Mouse (Mus musculus): Measurements from ENCODE around the gene Olfr138. TPM values are rescaled to one million over a fixed set of nuclear protein-coding genes. Genes with fewer than 3 reads are reported as not detected.

Olfr138 gene
- not detected for total RNA-seq (2018; cell fraction: chromatin; rRNA removed)
- not detected for total RNA-seq (2018; cell fraction: cytosol; rRNA removed)
- not detected for total RNA-seq (2018; cell fraction: nucleus; rRNA removed)
- polyA plus RNA-seq (2018): not detected in 3 replicates

GRCm38 (mm10) chr17:38260735-38261134 lies at the start of gene Olfr138:
TSS of gene Olfr138 (plus strand) at chr17:38261035.
- H3K36me3 ChIP-seq (ENCODE audit: inconsistent target): no peaks in the 10 kb centered on the region
- 67% methylated on average over 1 of the region's 1 CpGs for WGBS (ENCODE audit: missing documents)
- no peak within 1 kb of the TSS for H3K27ac ChIP-seq
- H3K79me2 ChIP-seq (ENCODE audit: inconsistent target): no peaks in the 10 kb centered on the region
- H3K4me3 ChIP-seq (ENCODE audit: inconsistent target): no peak within 1 kb of the TSS

DNA sequence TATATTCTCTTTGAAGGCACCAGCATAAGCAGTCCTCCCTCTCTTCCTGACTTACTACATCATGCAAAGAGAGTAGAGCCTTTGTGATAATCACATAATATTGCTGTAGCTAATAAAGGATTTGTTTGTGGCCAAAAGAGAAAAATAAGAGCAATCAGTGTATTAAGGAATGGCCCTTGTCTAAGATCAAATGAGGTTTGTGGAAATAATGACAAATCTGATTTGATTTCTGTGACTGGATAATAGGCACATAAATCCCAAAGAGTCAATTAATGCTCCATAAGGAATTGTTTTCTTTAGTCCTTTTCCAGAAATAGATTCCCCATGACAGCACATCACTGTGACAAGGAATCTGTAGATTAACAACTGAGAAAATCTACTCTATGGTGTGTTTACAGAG lies 46.6 kb downstream of the Olfr138 start, which contains the start of gene Olfr137:
TSS of gene Olfr137 (minus strand) at position 101 of the 400 bp plus-strand sequence.
- Histone ChIP-seq H3K36me3 (ENCODE audit: inconsistent target) (no peaks in the 10 kb centered on the region), H3K27ac (no peak within 1 kb of the TSS), H3K4me3 (ENCODE audit: inconsistent target) (no peak within 1 kb of the TSS), H3K79me2 (ENCODE audit: inconsistent target) (no peaks in the 10 kb centered on the region)

Other genes with a start within 250 kb of the Olfr138 start
- gene Olfr129, start 201.0 kb upstream of the Olfr138 start, polyA plus RNA-seq (2018): not detected in 3 replicates
- gene Olfr130, start 197.1 kb upstream of the Olfr138 start, polyA plus RNA-seq (2018): not detected in 3 replicates
- not detected in 3 replicates for gene Olfr131, start 172.3 kb upstream of the Olfr138 start, polyA plus RNA-seq (2018)
- not detected in 3 replicates for gene Olfr132, start 126.5 kb upstream of the Olfr138 start, polyA plus RNA-seq (2018)
- not detected in 3 replicates for gene Olfr133, start 115.8 kb upstream of the Olfr138 start, polyA plus RNA-seq (2018)
- gene Olfr134, start 89.6 kb upstream of the Olfr138 start, polyA plus RNA-seq (2018): not detected in 3 replicates
- gene Olfr135, start 56.7 kb upstream of the Olfr138 start, polyA plus RNA-seq (2018): not detected in 3 replicates
- not detected in 3 replicates for gene Olfr137, start 46.5 kb downstream of the Olfr138 start, polyA plus RNA-seq (2018)
- not detected in 3 replicates for gene Olfr136, start 68.8 kb downstream of the Olfr138 start, polyA plus RNA-seq (2018)
- not detected in 3 replicates for gene Esp36, start 159.2 kb downstream of the Olfr138 start, polyA plus RNA-seq (2018)